Mouse (Mus musculus) hindbrain, embryonic 13.5 days (tissue): ENCODE results near the gene Hamp. TPM values are rescaled to one million over a fixed set of nuclear protein-coding genes. Genes with fewer than 3 reads are reported as not detected.
"Not testable (repeated sequence)": the region's sequence is repeated elsewhere in the genome, so short reads cannot be mapped to it uniquely, and the experiment has no call there.

Source experiments
- ATAC-seq: fragments of 200-750 bp; cut with Nextera tagmentation; 2 replicates; pipeline ENCODE4 v1.8.0; 2017; ENCODE audit warnings: moderate TSS enrichment; ENCODE audit not compliant: low FRiP score
- H3K27ac ChIP-seq: fragments of 300-500 bp; sonication (generic); 2 replicates; pipeline ENCODE4 v1.5.1; 2015; ENCODE audit warnings: inconsistent platforms, mild to moderate bottlenecking, moderate library complexity
- H3K27me3 ChIP-seq: fragments of 300-500 bp; sonication (generic); 2 replicates; pipeline ENCODE4 v1.6.1; 2015; ENCODE audit warnings: mild to moderate bottlenecking, inconsistent platforms
- H3K36me3 ChIP-seq: fragments of 300-500 bp; sonication (generic); 2 replicates; pipeline ENCODE4 v1.6.1; 2015; ENCODE audit warnings: mild to moderate bottlenecking, inconsistent platforms
- H3K4me1 ChIP-seq: fragments of 300-500 bp; sonication (generic); replicated peaks from 2 replicates; pipeline ENCODE4 v1.6.1; 2015; ENCODE audit warnings: inconsistent platforms
- H3K4me2 ChIP-seq: fragments of 300-500 bp; sonication (generic); 2 replicates; pipeline ENCODE4 v1.6.1; 2015; ENCODE audit warnings: inconsistent platforms, mild to moderate bottlenecking, moderate library complexity
- H3K4me3 ChIP-seq: fragments of 300-500 bp; sonication (generic); 2 replicates; pipeline ENCODE4 v1.5.1; 2015; ENCODE audit warnings: mild to moderate bottlenecking, inconsistent platforms
- H3K9ac ChIP-seq: fragments of 300-500 bp; sonication (generic); 2 replicates; pipeline ENCODE4 v1.6.1; 2015; ENCODE audit warnings: mild to moderate bottlenecking, inconsistent platforms
- H3K9me3 ChIP-seq: fragments of 300-500 bp; sonication (generic); 2 replicates; pipeline ENCODE4 v1.6.1; 2016; ENCODE audit warnings: inconsistent platforms
- WGBS: fragments of 180-500 bp; shearing (Covaris S2); methylation state at CpG from one replicate; pipeline ENCODE4 v1.1.7; 2015; 5-methylcytosine and 5-hydroxymethylcytosine counted together
- polyA plus RNA-seq: library from polyadenylated mRNA; unstranded; fragments of >200 nt; fragmentation: Nextera tagmentation; extraction: Ambion mirVana; gene quantifications from 2 replicates; pipeline ENCODE4 v1.2.1, GENCODE M21; 2015

Gene Hamp
- polyA plus RNA-seq, 1 experiment from 2014 or later = not detected

- Histone ChIP-seq H3K9ac (peak overlapping the region; percentile 99), H3K36me3 (peaks cover 50% of the 10 kb centered on the region), H3K4me2 (peak overlapping the region; percentile 84), H3K27ac (peak overlapping the region; percentile 13; the same call in 1 of the 2 replicates), H3K4me1 (peaks cover 40% of the 10 kb centered on the region), H3K4me3 (peak overlapping the region; percentile 93), H3K27me3 (no peaks in the 10 kb centered on the region), H3K9me3 (no peaks in the 10 kb centered on the region)
- 89% methylated on average over 12 of the region's 12 CpGs for WGBS
- ATAC-seq = no peak
Measured at GRCm38 (mm10) chr7:30954971-30955520, 11.2 kb upstream of the Hamp start.

- no peak overlapping the region for H3K9ac ChIP-seq
- peaks cover 58% of the 10 kb centered on the region for H3K36me3 ChIP-seq
- no peaks in the 10 kb centered on the region for H3K9me3 ChIP-seq
- H3K27ac ChIP-seq = no peak overlapping the region
- no peak overlapping the region for H3K4me2 ChIP-seq
- peaks cover 37% of the 10 kb centered on the region for H3K4me1 ChIP-seq
- ATAC-seq = no peak
- 88% methylated on average over 3 of the region's 3 CpGs for WGBS
- no peaks in the 10 kb centered on the region for H3K27me3 ChIP-seq
- H3K4me3 ChIP-seq = no peak overlapping the region
Measured at GRCm38 (mm10) chr7:30954036-30954435, 10.2 kb upstream of the Hamp start.

DNA sequence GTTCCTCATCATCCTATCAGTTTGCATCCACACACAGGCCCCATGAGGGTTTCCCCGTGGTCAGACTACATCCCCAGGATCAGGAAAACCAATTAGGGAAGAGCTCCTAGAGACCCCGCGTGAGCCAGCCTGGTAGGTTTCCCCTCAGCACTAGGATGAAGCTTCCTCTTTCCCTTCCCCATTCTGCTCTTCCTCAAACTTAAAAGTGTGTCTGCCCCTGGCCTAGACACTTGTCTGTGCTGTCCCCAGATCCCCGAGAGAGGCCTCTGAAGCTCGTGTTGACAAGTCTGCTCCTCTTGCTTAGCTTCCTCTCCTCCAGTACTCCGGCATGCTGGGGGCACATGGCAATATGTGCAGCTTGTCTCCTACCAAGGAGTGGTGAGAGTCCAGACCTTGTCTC lies 9.6 kb upstream of the Hamp start:
- Histone ChIP-seq H3K4me2 (no peak overlapping the region), H3K4me1 (peaks cover 31% of the 10 kb centered on the region), H3K9ac (no peak overlapping the region), H3K4me3 (no peak overlapping the region), H3K27ac (no peak overlapping the region), H3K36me3 (peaks cover 62% of the 10 kb centered on the region), H3K9me3 (no peaks in the 10 kb centered on the region), H3K27me3 (no peaks in the 10 kb centered on the region)
- 87% methylated on average over 6 of the region's 6 CpGs for WGBS
- no peak for ATAC-seq

DNA sequence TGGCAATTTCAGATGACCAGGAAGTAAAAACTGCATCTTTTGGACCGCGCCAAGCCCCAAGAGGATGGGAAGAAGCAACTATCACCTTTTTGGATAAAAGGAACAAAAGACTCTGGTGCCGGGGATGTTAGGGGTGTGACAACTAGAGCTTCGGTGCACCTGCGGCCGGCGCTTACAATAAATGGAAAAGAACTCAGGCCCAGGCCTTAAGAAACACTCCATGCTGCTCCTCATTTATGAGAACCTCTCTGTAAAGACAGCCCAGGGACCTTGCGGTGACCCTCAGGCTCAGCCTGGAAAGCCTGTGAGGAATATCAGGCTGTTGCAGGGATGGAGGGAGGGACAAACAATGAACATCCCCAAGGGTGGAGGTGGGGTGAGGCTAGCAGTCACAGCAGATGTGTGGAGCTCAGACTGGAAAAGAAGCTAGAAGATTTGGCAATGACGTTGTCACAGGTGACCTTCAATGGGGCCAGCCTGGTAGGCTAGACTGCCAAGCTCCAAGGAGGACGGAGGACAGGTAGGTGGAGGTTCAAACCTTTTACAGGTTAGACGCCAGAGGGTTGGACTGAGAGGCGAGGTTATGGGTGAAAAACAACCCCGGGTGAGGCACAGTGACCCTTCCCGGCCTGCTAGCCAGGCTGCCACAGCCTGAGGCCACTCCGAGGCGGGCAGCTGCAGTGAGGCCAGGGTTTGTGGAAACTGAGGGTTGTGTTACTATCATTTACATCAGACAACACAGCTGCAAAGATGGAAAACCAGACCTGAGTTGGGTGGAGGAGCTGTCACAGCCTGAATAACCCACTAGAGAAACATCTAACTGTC lies 8.8 kb upstream of the Hamp start:
- no peaks in the 10 kb centered on the region for H3K27me3 ChIP-seq
- H3K4me3 ChIP-seq = no peak overlapping the region
- H3K9ac ChIP-seq = peak overlapping the region; percentile 39; the same call in 1 of the 2 replicates
- 95% methylated on average over 16 of the region's 16 CpGs for WGBS
- H3K4me2 ChIP-seq = no peak overlapping the region
- peaks cover 23% of the 10 kb centered on the region for H3K4me1 ChIP-seq
- no peak overlapping the region for H3K27ac ChIP-seq
- H3K9me3 ChIP-seq = no peaks in the 10 kb centered on the region
- H3K36me3 ChIP-seq = peaks cover 64% of the 10 kb centered on the region
- no peak for ATAC-seq

DNA sequence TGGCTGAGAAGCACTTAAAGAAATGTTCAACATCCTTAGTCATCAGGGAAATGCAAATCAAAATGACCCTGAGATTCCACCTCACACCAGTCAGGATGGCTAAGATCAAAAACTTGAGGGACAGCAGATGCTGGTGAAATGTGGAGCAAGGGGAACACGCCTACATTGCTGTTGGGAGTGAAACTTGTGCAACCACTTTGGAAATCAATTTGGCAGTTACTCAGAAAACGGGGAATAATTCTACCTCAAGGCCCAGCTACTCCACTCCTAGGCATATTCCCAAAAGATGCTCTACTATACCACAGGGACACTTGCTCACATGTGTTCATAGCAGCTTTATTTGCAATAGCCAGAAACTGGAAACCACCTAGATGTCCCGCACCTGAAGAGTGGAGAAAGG lies 6.1 kb upstream of the Hamp start:
- Histone ChIP-seq H3K4me1 (peaks cover 14% of the 10 kb centered on the region), H3K36me3 (peaks cover 79% of the 10 kb centered on the region)
- 95% methylated on average over 3 of the region's 3 CpGs for WGBS
- H3K27ac ChIP-seq, H3K9me3 ChIP-seq, H3K4me2 ChIP-seq, H3K4me3 ChIP-seq, H3K27me3 ChIP-seq, ATAC-seq, H3K9ac ChIP-seq: not testable (repeated sequence)

GRCm38 (mm10) chr7:30945876-30946275 lies 2.0 kb upstream of the Hamp start:
- H3K27me3 ChIP-seq = no peaks in the 10 kb centered on the region
- no peak overlapping the region for H3K4me2 ChIP-seq
- 96% methylated on average over 7 of the region's 7 CpGs for WGBS
- H3K4me3 ChIP-seq = no peak overlapping the region
- H3K9me3 ChIP-seq = no peaks in the 10 kb centered on the region
- peaks cover 41% of the 10 kb centered on the region for H3K36me3 ChIP-seq
- H3K27ac ChIP-seq = no peak overlapping the region
- no peak overlapping the region for H3K9ac ChIP-seq
- no peak for ATAC-seq
- H3K4me1 ChIP-seq = no peaks in the 10 kb centered on the region

- ATAC-seq, H3K4me1 ChIP-seq, H3K9me3 ChIP-seq, H3K4me2 ChIP-seq, H3K9ac ChIP-seq, H3K4me3 ChIP-seq, H3K27me3 ChIP-seq, H3K27ac ChIP-seq: not testable (repeated sequence)
- WGBS = 94% methylated on average over 7 of the region's 7 CpGs
- peaks cover 36% of the 10 kb centered on the region for H3K36me3 ChIP-seq
Measured at GRCm38 (mm10) chr7:30945466-30945865, 1.6 kb upstream of the Hamp start.

DNA sequence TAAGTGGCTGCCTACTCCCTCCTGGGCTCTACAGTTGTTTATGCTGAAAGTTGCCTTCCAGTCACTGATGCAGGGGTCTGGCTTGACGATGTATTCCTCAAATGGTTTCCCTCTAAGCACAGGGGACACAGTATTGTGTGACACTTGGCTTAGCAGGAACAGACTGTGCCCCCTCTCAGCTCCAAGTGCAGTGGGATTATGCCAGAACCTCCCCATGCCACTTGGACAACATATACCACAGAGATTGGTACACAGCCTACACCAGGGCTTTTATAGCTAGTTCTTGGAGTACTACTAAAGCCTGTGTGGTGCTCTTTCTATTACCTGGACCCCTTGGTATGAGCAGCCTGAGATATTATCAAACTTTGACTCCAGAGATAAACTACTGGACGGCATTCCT lies 874 bp upstream of the Hamp start:
- WGBS = 77% methylated on average over 2 of the region's 2 CpGs
- not testable (repeated sequence) for ATAC-seq

GRCm38 (mm10) chr7:30942365-30942764 lies 1.5 kb downstream of the Hamp start:
- H3K27ac ChIP-seq, ATAC-seq, H3K4me1 ChIP-seq, H3K4me3 ChIP-seq, H3K4me2 ChIP-seq, H3K27me3 ChIP-seq, H3K9ac ChIP-seq, H3K9me3 ChIP-seq: not testable (repeated sequence)
- WGBS = 64% methylated on average over 3 of the region's 3 CpGs
- H3K36me3 ChIP-seq = peaks cover 17% of the 10 kb centered on the region

More for the DNA sequence above, 874 bp upstream of the Hamp start:
- H3K27ac ChIP-seq, H3K4me3 ChIP-seq, H3K4me2 ChIP-seq, H3K27me3 ChIP-seq, H3K9me3 ChIP-seq, H3K9ac ChIP-seq, H3K4me1 ChIP-seq: not testable (repeated sequence)
- H3K36me3 ChIP-seq = peaks cover 30% of the 10 kb centered on the region

DNA sequence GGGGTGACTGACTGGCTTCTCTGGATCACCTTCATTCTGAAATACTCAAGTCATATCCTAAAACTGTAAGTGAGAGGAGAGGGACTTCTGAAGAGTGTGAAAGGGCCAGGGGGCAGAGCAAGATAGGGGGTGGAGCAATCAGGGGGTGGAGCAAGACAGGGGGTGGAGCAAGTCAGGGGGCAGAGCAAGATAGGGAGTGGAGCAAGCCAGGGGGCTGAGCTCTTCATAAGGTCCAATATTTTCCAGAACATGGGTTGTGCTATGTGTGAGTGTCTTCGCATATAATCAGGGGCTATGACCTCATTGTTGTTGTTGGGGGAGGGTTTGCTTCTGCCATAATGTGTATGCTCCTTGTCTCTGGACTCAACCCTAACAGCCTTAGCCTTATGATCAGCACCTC lies 3.8 kb downstream of the Hamp start:
- H3K4me3 ChIP-seq, H3K36me3 ChIP-seq, H3K9me3 ChIP-seq, H3K27me3 ChIP-seq, H3K4me1 ChIP-seq, H3K9ac ChIP-seq, H3K4me2 ChIP-seq, H3K27ac ChIP-seq, ATAC-seq: not testable (repeated sequence)
- WGBS = 91% methylated on average over 1 of the region's 1 CpGs

GRCm38 (mm10) chr7:30935422-30936099 lies 8.3 kb downstream of the Hamp start:
- not testable (repeated sequence) for H3K4me3 ChIP-seq, H3K9ac ChIP-seq, H3K9me3 ChIP-seq, H3K27me3 ChIP-seq, H3K4me2 ChIP-seq, H3K36me3 ChIP-seq, H3K27ac ChIP-seq, H3K4me1 ChIP-seq, ATAC-seq
- WGBS = 85% methylated on average over 6 of the region's 6 CpGs

GRCm38 (mm10) chr7:30924581-30924980 lies 19.3 kb downstream of the Hamp start, which contains the start of gene Hamp2:
TSS of gene Hamp2 (minus strand) at chr7:30924681.
- H3K9ac ChIP-seq, H3K4me2 ChIP-seq, H3K4me3 ChIP-seq, H3K27ac ChIP-seq, H3K9me3 ChIP-seq, ATAC-seq, H3K36me3 ChIP-seq, H3K27me3 ChIP-seq, H3K4me1 ChIP-seq: not testable (repeated sequence)
- 84% methylated on average over 2 of the region's 2 CpGs for WGBS
